35 mouse cellular contexts compared by ENCODE assay signal in genomic region chr1:134339162-134339561, GRCm38 (mm10). TPM values are rescaled to one million over a fixed set of nuclear protein-coding genes. Genes with fewer than 3 reads are reported as not detected.
DNase-seq lines count a peak whose midpoint lies in the region; ATAC-seq and TF ChIP-seq lines count a peak whose summit lies in the region.
"Had no signal": no experiment of that assay in that cellular context is flagged by ENCODE, and none has a peak within 500 bp of the region (broad histone marks: within the 10 kb centered on the region; RNA-seq: fewer than 3 reads in every experiment).

No protein-coding gene starts in this region.

- H3K4me2 ChIP-seq in heart, embryonic 11.5 days = peak overlapping the region; percentile 11; the same call in 1 of the 2 replicates
- no peak overlapping the region for H3K4me2 ChIP-seq in heart, embryonic 16.5 days (ENCODE audit: low read depth, low read length)
- H3K4me2 ChIP-seq in limb, embryonic 14.5 days (replicated peaks; ENCODE audit: low read depth, low read length, severe bottlenecking) = no peak overlapping the region
- H3K4me2 ChIP-seq: hindbrain, embryonic 12.5 days; intestine, embryonic 15.5 days; liver, embryonic 15.5 days; lung, embryonic 14.5 days; neural tube, embryonic 15.5 days had no signal

- TF ChIP-seq CTCF in heart, adult 2 months (IDR thresholded peaks at IDR 0.05) = no peak

- no peaks in the 10 kb centered on the region for H3K36me3 ChIP-seq in heart, embryonic 11.5 days (ENCODE audit: control insufficient read depth, insufficient read depth, low read length)
- H3K36me3 ChIP-seq in heart, embryonic 16.5 days (ENCODE audit: control insufficient read depth, insufficient read depth) = no peaks in the 10 kb centered on the region
- no peaks in the 10 kb centered on the region for H3K36me3 ChIP-seq in heart, adult 2 months (ENCODE audit: control insufficient read depth, insufficient read depth, low read length)
- H3K36me3 ChIP-seq in limb, embryonic 14.5 days (ENCODE audit: control insufficient read depth, insufficient read depth, low read length) = no peaks in the 10 kb centered on the region
- H3K36me3 ChIP-seq: hindbrain, embryonic 12.5 days; intestine, embryonic 15.5 days; liver, embryonic 15.5 days; neural tube, embryonic 15.5 days had no signal

- H3K4me3 ChIP-seq in heart, embryonic 11.5 days (ENCODE audit: low read depth, low read length) = no peak overlapping the region
- H3K4me3 ChIP-seq in heart, embryonic 16.5 days (ENCODE audit: low read length) = no peak overlapping the region
- H3K4me3 ChIP-seq in heart, adult 2 months = no peak overlapping the region
- no peak overlapping the region for H3K4me3 ChIP-seq in limb, embryonic 14.5 days (replicated peaks; ENCODE audit: low read length)
- H3K4me3 ChIP-seq: hindbrain, embryonic 12.5 days; intestine, embryonic 15.5 days; liver, embryonic 15.5 days; neural tube, embryonic 15.5 days had no signal

- TF ChIP-seq POLR2A in heart, adult 2 months (IDR thresholded peaks at IDR 0.05; ENCODE audit: insufficient read depth, low read depth, low read length) = no peak
- no peak for TF ChIP-seq POLR2A in limb, embryonic 14.5 days (IDR thresholded peaks at IDR 0.05; ENCODE audit: borderline replicate concordance, extremely low read depth, insufficient read depth, insufficient read length)

- no peak overlapping the region for H3K9ac ChIP-seq in heart, embryonic 11.5 days (ENCODE audit: low read depth, low read length)
- no peak overlapping the region for H3K9ac ChIP-seq in heart, embryonic 16.5 days (ENCODE audit: low read length)
- H3K9ac ChIP-seq in heart, adult 2 months (ENCODE audit: low read depth, low read length) = no peak overlapping the region
- H3K9ac ChIP-seq in limb, embryonic 14.5 days (ENCODE audit: low read depth, low read length, severe bottlenecking) = no peak overlapping the region
- H3K9ac ChIP-seq: hindbrain, embryonic 12.5 days; intestine, embryonic 15.5 days; liver, embryonic 15.5 days; lung, embryonic 14.5 days; neural tube, embryonic 15.5 days had no signal

- no peaks in the 10 kb centered on the region for H3K9me3 ChIP-seq in heart, embryonic 11.5 days (replicated peaks; ENCODE audit: control insufficient read depth, low read length)
- no peaks in the 10 kb centered on the region for H3K9me3 ChIP-seq in heart, embryonic 16.5 days (replicated peaks; ENCODE audit: control insufficient read depth, low read length)
- H3K9me3 ChIP-seq in limb, embryonic 14.5 days (ENCODE audit: control insufficient read depth, low read length) = no peaks in the 10 kb centered on the region
- H3K9me3 ChIP-seq: hindbrain, embryonic 12.5 days; intestine, embryonic 15.5 days; liver, embryonic 15.5 days; neural tube, embryonic 15.5 days had no signal

- DNase-seq in cerebellum, adult 9-10 months = peak; percentile 40
- DNase-seq in cerebellum, adult 11 months = no peak
- no peak for DNase-seq in heart, adult 11 months
- no peak for DNase-seq in heart, adult 2 months
- peak; percentile 14 for DNase-seq in limb, embryonic 14.5 days (ENCODE audit: low spot score)
- no peak for DNase-seq in thymus, postnatal 4 days
- DNase-seq: adrenal gland, postnatal 25 days; B cell, adult 2 months; gastrocnemius, postnatal 25 days; kidney, adult 8-10 months; left cerebral cortex, postnatal 4 days; lung, embryonic 14.5 days; lung, postnatal 14 days; midbrain, embryonic 14.5 days; retina, postnatal 1 day; right cerebral cortex, postnatal 14 days had no signal

- WGBS in heart, embryonic 11.5 days (ENCODE audit: insufficient replicate concordance) = 63% methylated on average over 7 of the region's 7 CpGs
- WGBS in heart, embryonic 16.5 days = 49% methylated on average over 7 of the region's 7 CpGs
- 79% methylated on average over 7 of the region's 7 CpGs for WGBS in heart, adult 2 months
- 88% methylated on average over 7 of the region's 7 CpGs for WGBS in limb, embryonic 14.5 days

- intact Hi-C loops in heart, adult 2 months (cut with DNase I) = no loop called here

- peak overlapping the region; percentile 22 for H3K27ac ChIP-seq in heart, embryonic 11.5 days (ENCODE audit: low read depth, low read length)
- peak overlapping the region; percentile 76 for H3K27ac ChIP-seq in heart, embryonic 16.5 days (ENCODE audit: low read length)
- H3K27ac ChIP-seq in heart, adult 2 months = no peak overlapping the region
- no peak overlapping the region for H3K27ac ChIP-seq in limb, embryonic 14.5 days (replicated peaks; ENCODE audit: low read depth, low read length)
- H3K27ac ChIP-seq: hindbrain, embryonic 12.5 days; hindbrain, postnatal 0 days; intestine, embryonic 15.5 days; kidney, postnatal 0 days; liver, embryonic 15.5 days; neural tube, embryonic 15.5 days had no signal

- TF ChIP-seq EP300 in heart, adult 2 months (IDR thresholded peaks at IDR 0.05; ENCODE audit: insufficient read depth, low read depth, low read length) = no peak

- ATAC-seq in heart, embryonic 11.5 days (replicated peaks; ENCODE audit: insufficient number of reproducible peaks, low FRiP score, low TSS enrichment) = no peak
- no peak for ATAC-seq in heart, embryonic 16.5 days (replicated peaks; ENCODE audit: extremely low read depth, insufficient read depth, low FRiP score)
- ATAC-seq in limb, embryonic 14.5 days (ENCODE audit: low FRiP score, low read depth) = peak; percentile 61
- ATAC-seq: forebrain, embryonic 14.5 days; hindbrain, postnatal 0 days; intestine, embryonic 15.5 days had no signal

- no peaks in the 10 kb centered on the region for H3K79me2 ChIP-seq in heart, adult 2 months (replicated peaks; ENCODE audit: control insufficient read depth, insufficient read depth, low read length)

- no peaks in the 10 kb centered on the region for H3K27me3 ChIP-seq in heart, embryonic 11.5 days (ENCODE audit: control insufficient read depth, insufficient read depth, low read length)
- H3K27me3 ChIP-seq in heart, embryonic 16.5 days (ENCODE audit: control insufficient read depth, insufficient read depth, low read length) = no peaks in the 10 kb centered on the region
- no peaks in the 10 kb centered on the region for H3K27me3 ChIP-seq in heart, adult 2 months (ENCODE audit: control insufficient read depth, insufficient read depth, low read length)
- H3K27me3 ChIP-seq in limb, embryonic 14.5 days (ENCODE audit: control insufficient read depth, insufficient read depth, low read length) = no peaks in the 10 kb centered on the region
- H3K27me3 ChIP-seq: intestine, embryonic 15.5 days; neural tube, embryonic 15.5 days had no signal

- H3K4me1 ChIP-seq in heart, embryonic 11.5 days (ENCODE audit: control insufficient read depth, insufficient read depth, low read length) = peaks cover 64% of the 10 kb centered on the region
- H3K4me1 ChIP-seq in heart, embryonic 16.5 days (ENCODE audit: control insufficient read depth, insufficient read depth, low read length) = peaks cover 74% of the 10 kb centered on the region
- H3K4me1 ChIP-seq in heart, adult 2 months (ENCODE audit: control insufficient read depth, insufficient read depth, low read length) = no peaks in the 10 kb centered on the region
- peaks cover 10% of the 10 kb centered on the region for H3K4me1 ChIP-seq in limb, embryonic 14.5 days (ENCODE audit: control insufficient read depth, insufficient read depth, low read length)

RNA-seq across cellular contexts. Expression of gene Ppfia4, which starts 6.4 kb away (rescaled TPM):
- polyA plus RNA-seq in heart, embryonic 11.5 days (2014; fragmentation: Nextera tagmentation; extraction: Ambion mirVana) = 9.4 and 9.7 TPM in 2 replicates
- 10.6 and 11.4 TPM in 2 replicates for polyA plus RNA-seq in heart, embryonic 16.5 days (2015; fragmentation: Nextera tagmentation; extraction: Ambion mirVana)
- under 1 TPM; 0.80 to 0.94 TPM for total RNA-seq in heart, adult 2 months (2021)
- polyA plus RNA-seq in heart, adult 2 months (2012; rRNA removed) = 4.4 and 4.9 TPM in 2 replicates
- 32.3 and 38.9 TPM in 2 replicates for polyA plus RNA-seq in limb, embryonic 14.5 days (2012; rRNA removed)
- polyA plus RNA-seq in limb, embryonic 14.5 days (2014; fragmentation: Nextera tagmentation; extraction: Ambion mirVana) = 10.1 and 10.9 TPM in 2 replicates

RNA-seq across cellular contexts. Expression of gene Tmem183a, which starts 22.6 kb away (rescaled TPM):
- polyA plus RNA-seq in heart, embryonic 11.5 days (2014; fragmentation: Nextera tagmentation; extraction: Ambion mirVana) = 75.1 and 78.8 TPM in 2 replicates
- polyA plus RNA-seq in heart, embryonic 16.5 days (2015; fragmentation: Nextera tagmentation; extraction: Ambion mirVana) = 57.5 and 60.4 TPM in 2 replicates
- total RNA-seq in heart, adult 2 months (2021) = 10 to 100 TPM; 17.8 to 18.7 TPM
- 22.9 and 45.8 TPM in 2 replicates for polyA plus RNA-seq in heart, adult 2 months (2012; rRNA removed)
- 83.0 and 110 TPM in 2 replicates for polyA plus RNA-seq in limb, embryonic 14.5 days (2012; rRNA removed)
- 77.8 and 86.8 TPM in 2 replicates for polyA plus RNA-seq in limb, embryonic 14.5 days (2014; fragmentation: Nextera tagmentation; extraction: Ambion mirVana)

RNA-seq across cellular contexts. Expression of gene 4933406M09Rik, which starts 46.6 kb away (rescaled TPM):
- polyA plus RNA-seq in heart, embryonic 11.5 days (2014; fragmentation: Nextera tagmentation; extraction: Ambion mirVana) = not detected in 2 replicates
- not detected in 2 replicates for polyA plus RNA-seq in heart, embryonic 16.5 days (2015; fragmentation: Nextera tagmentation; extraction: Ambion mirVana)
- total RNA-seq in heart, adult 2 months (2021) = not detected
- not detected in 2 replicates for polyA plus RNA-seq in heart, adult 2 months (2012; rRNA removed)
- not detected in 2 replicates for polyA plus RNA-seq in limb, embryonic 14.5 days (2012; rRNA removed)
- polyA plus RNA-seq in limb, embryonic 14.5 days (2014; fragmentation: Nextera tagmentation; extraction: Ambion mirVana) = not detected in 2 replicates
- total RNA-seq: adrenal gland, adult 18-20 months; adrenal gland, postnatal 25 days; gastrocnemius, adult 18-20 months; gastrocnemius, postnatal 25 days; hindbrain, postnatal 0 days; layer of hippocampus, postnatal 36 days; left cerebral cortex, postnatal 4 days; liver, adult 2 months; monocyte, adult 5-6 weeks had no signal
- polyA plus RNA-seq: cortical plate, adult 2 months; forebrain, embryonic 14.5 days; hindbrain, embryonic 12.5 days; hindbrain, postnatal 0 days; intestine, embryonic 15.5 days; kidney, postnatal 0 days; large intestine, adult 2 months; liver, adult 2 months; liver, embryonic 15.5 days; lung, embryonic 14.5 days; midbrain, embryonic 14.5 days; neural tube, embryonic 15.5 days; small intestine, adult 2 months; stomach, embryonic 14.5 days; thymus, postnatal 0 days had no signal

RNA-seq across cellular contexts. Expression of gene Myog, which starts 49.4 kb away (rescaled TPM):
- polyA plus RNA-seq in heart, embryonic 11.5 days (2014; fragmentation: Nextera tagmentation; extraction: Ambion mirVana) = 3.7 and 4.2 TPM in 2 replicates
- 2.0 and 3.3 TPM in 2 replicates for polyA plus RNA-seq in heart, embryonic 16.5 days (2015; fragmentation: Nextera tagmentation; extraction: Ambion mirVana)
- total RNA-seq in heart, adult 2 months (2021) = not detected
- polyA plus RNA-seq in heart, adult 2 months (2012; rRNA removed) = not detected in 2 replicates
- 162 and 165 TPM in 2 replicates for polyA plus RNA-seq in limb, embryonic 14.5 days (2012; rRNA removed)
- polyA plus RNA-seq in limb, embryonic 14.5 days (2014; fragmentation: Nextera tagmentation; extraction: Ambion mirVana) = 118 and 149 TPM in 2 replicates
- total RNA-seq: adrenal gland, adult 18-20 months; adrenal gland, postnatal 25 days; layer of hippocampus, postnatal 36 days; left cerebral cortex, postnatal 4 days; liver, adult 2 months; monocyte, adult 5-6 weeks had no signal
- polyA plus RNA-seq: forebrain, embryonic 14.5 days; hindbrain, postnatal 0 days; large intestine, adult 2 months; liver, adult 2 months; lung, embryonic 14.5 days; midbrain, embryonic 14.5 days; small intestine, adult 2 months had no signal

Comparison
In these comparisons a context has a peak if more than half of its experiments do, and no peak if none do; other contexts are left out.
1. DNase-seq: peak in cerebellum, adult 9-10 months (single experiment) and limb, embryonic 14.5 days (single experiment); none in cerebellum, adult 11 months (single experiment), heart, adult 11 months (single experiment), heart, adult 2 months (0 of 2) and thymus, postnatal 4 days (single experiment).
2. H3K27ac ChIP-seq: peak in heart, embryonic 11.5 days (single experiment) and heart, embryonic 16.5 days (single experiment); none in heart, adult 2 months (single experiment) and limb, embryonic 14.5 days (single experiment).